Mouse (Mus musculus): ENCODE measurements around the gene Slc7a6. TPM values are rescaled to one million over a fixed set of nuclear protein-coding genes. Genes with fewer than 3 reads are reported as not detected.
A peak's percentile ranks its signal among the peaks of the same experiment; 100 is the strongest.

Slc7a6 gene
- polyA plus RNA-seq, 1 experiment from 2014 or later, result 28.7 TPM

- no peaks in the 10 kb centered on the region for H3K9me3 ChIP-seq (replicated peaks; ENCODE audit: control insufficient read depth, low read length)
- H3K4me2 ChIP-seq (ENCODE audit: low read depth, low read length), result no peak overlapping the region
- no peak overlapping the region for H3K27ac ChIP-seq (ENCODE audit: low read length)
- no peaks in the 10 kb centered on the region for H3K4me1 ChIP-seq (ENCODE audit: control insufficient read depth, insufficient read depth, low read length)
- WGBS, result 44% methylated on average over 9 of the region's 9 CpGs
- peak overlapping the region; percentile 35; the same call in 1 of the 2 replicates for H3K9ac ChIP-seq (ENCODE audit: low read length)
- no peak for ATAC-seq (ENCODE audit: insufficient read depth, low FRiP score)
- H3K27me3 ChIP-seq (ENCODE audit: control insufficient read depth, insufficient read depth, low read length), result no peaks in the 10 kb centered on the region
- no peaks in the 10 kb centered on the region for H3K36me3 ChIP-seq (ENCODE audit: control insufficient read depth, insufficient read depth, low read length)
- H3K4me3 ChIP-seq (replicated peaks; ENCODE audit: low read length), result no peak overlapping the region
These were observed 57.9 kb downstream of the Slc7a6 start for GRCm38 (mm10) chr8:106226589-106226988.

DNA sequence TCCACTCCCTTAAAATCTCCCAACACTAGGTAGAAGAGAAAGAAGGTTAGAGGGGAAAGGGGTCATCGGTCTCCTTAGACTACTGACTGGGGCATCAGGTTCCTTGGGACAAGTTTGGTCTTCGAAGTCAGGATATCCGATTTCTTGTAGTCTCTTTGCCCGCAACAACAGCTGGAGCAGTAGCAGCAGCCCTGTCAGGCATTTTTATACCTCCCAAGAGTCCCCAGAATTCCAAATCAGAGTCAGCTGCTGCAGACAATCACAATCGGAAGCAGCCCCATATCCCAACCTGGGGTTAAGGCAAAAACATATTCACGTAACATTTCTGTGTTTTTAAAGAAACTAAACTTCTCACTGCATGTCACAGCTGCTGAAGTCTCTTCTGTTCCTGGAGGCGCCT, 62.9 kb downstream of the Slc7a6 start:
- ATAC-seq (ENCODE audit: insufficient read depth, low FRiP score), result no peak
- H3K36me3 ChIP-seq (ENCODE audit: control insufficient read depth, insufficient read depth, low read length), result no peaks in the 10 kb centered on the region
- 87% methylated on average over 7 of the region's 7 CpGs for WGBS

DNA sequence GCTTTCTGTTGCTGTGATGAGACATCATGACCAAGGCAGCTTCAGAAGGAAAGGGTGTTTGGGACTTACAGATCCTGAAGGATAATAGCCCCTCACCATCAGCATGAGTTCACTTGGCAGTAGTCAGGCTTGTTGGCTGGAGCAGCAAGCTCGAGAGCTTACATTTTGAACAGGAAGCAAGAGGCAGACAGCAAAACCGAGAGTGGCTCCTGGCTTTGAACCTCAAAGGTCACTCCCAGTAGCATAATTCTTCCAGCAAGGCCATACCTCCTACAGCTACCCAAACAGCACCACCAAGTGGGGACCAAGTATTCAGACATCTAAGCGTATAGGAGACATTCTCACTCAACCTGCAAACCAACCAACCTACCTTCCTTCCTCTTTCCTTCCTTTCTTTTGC, 64.1 kb downstream of the Slc7a6 start:
- WGBS, result 74% methylated on average over 3 of the region's 3 CpGs
- Histone ChIP-seq H3K36me3 (ENCODE audit: control insufficient read depth, insufficient read depth, low read length) (0 out of 2 replicates have a peak, but pooled peaks cover 5% of the 10 kb centered on the region), H3K27me3 (ENCODE audit: control insufficient read depth, insufficient read depth, low read length) (no peaks in the 10 kb centered on the region), H3K27ac (ENCODE audit: low read length) (no peak overlapping the region), H3K9me3 (replicated peaks; ENCODE audit: control insufficient read depth, low read length) (no peaks in the 10 kb centered on the region), H3K9ac (ENCODE audit: low read length) (no peak overlapping the region), H3K4me1 (ENCODE audit: control insufficient read depth, insufficient read depth, low read length) (no peaks in the 10 kb centered on the region), H3K4me2 (ENCODE audit: low read depth, low read length) (no peak overlapping the region), H3K4me3 (replicated peaks; ENCODE audit: low read length) (no peak overlapping the region)
- ATAC-seq (ENCODE audit: insufficient read depth, low FRiP score), result no peak

More for the DNA sequence above, 62.9 kb downstream of the Slc7a6 start:
- Histone ChIP-seq H3K4me3 (replicated peaks; ENCODE audit: low read length) (no peak overlapping the region), H3K4me1 (ENCODE audit: control insufficient read depth, insufficient read depth, low read length) (no peaks in the 10 kb centered on the region), H3K9me3 (replicated peaks; ENCODE audit: control insufficient read depth, low read length) (no peaks in the 10 kb centered on the region), H3K4me2 (ENCODE audit: low read depth, low read length) (no peak overlapping the region), H3K27ac (ENCODE audit: low read length) (no peak overlapping the region), H3K9ac (ENCODE audit: low read length) (no peak overlapping the region), H3K27me3 (ENCODE audit: control insufficient read depth, insufficient read depth, low read length) (no peaks in the 10 kb centered on the region)

GRCm38 (mm10) chr8:106234567-106235261, 66.1 kb downstream of the Slc7a6 start:
- Histone ChIP-seq H3K4me2 (ENCODE audit: low read depth, low read length) (no peak overlapping the region), H3K9me3 (replicated peaks; ENCODE audit: control insufficient read depth, low read length) (no peaks in the 10 kb centered on the region), H3K4me3 (replicated peaks; ENCODE audit: low read length) (no peak overlapping the region), H3K27me3 (ENCODE audit: control insufficient read depth, insufficient read depth, low read length) (no peaks in the 10 kb centered on the region), H3K4me1 (ENCODE audit: control insufficient read depth, insufficient read depth, low read length) (no peaks in the 10 kb centered on the region), H3K36me3 (ENCODE audit: control insufficient read depth, insufficient read depth, low read length) (0 out of 2 replicates have a peak, but pooled peaks cover 5% of the 10 kb centered on the region), H3K27ac (ENCODE audit: low read length) (no peak overlapping the region), H3K9ac (ENCODE audit: low read length) (no peak overlapping the region)
- ATAC-seq (ENCODE audit: insufficient read depth, low FRiP score), result peak; percentile 56; the same call in 1 of the 2 replicates
- WGBS, result 77% methylated on average over 17 of the region's 17 CpGs

DNA sequence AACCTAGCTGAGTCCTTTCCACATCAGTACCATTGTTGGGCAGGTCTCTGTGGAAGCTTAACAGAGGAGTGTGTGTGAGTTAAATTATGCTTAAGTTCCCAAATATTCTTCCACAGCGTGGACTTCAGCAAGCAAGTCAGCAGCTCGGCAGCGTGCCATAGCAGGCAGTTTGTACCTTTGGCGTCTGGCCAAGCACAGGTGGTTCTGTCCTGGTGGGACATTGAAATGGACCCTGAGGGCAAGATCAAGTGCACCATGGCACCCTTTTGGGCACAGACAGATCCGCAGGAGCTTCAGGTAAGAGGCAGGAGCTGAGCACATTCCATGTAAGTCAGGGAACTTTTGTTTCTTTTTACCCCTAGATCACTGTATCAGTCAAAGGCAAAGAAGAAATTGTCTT, 68.4 kb downstream of the Slc7a6 start:
- H3K9ac ChIP-seq (ENCODE audit: low read length), result no peak overlapping the region
- no peak for ATAC-seq (ENCODE audit: insufficient read depth, low FRiP score)
- no peaks in the 10 kb centered on the region for H3K4me1 ChIP-seq (ENCODE audit: control insufficient read depth, insufficient read depth, low read length)
- no peaks in the 10 kb centered on the region for H3K9me3 ChIP-seq (replicated peaks; ENCODE audit: control insufficient read depth, low read length)
- 86% methylated on average over 5 of the region's 5 CpGs for WGBS
- no peak overlapping the region for H3K27ac ChIP-seq (ENCODE audit: low read length)
- H3K27me3 ChIP-seq (ENCODE audit: control insufficient read depth, insufficient read depth, low read length), result no peaks in the 10 kb centered on the region
- H3K36me3 ChIP-seq (ENCODE audit: control insufficient read depth, insufficient read depth, low read length), result 0 out of 2 replicates have a peak, but pooled peaks cover 5% of the 10 kb centered on the region
- H3K4me2 ChIP-seq (ENCODE audit: low read depth, low read length), result no peak overlapping the region
- no peak overlapping the region for H3K4me3 ChIP-seq (replicated peaks; ENCODE audit: low read length)

Other genes with a start within 250 kb of the Slc7a6 start
- gene Ctrl, start 235.0 kb upstream of the Slc7a6 start, polyA plus RNA-seq (2015; fragmentation: Nextera tagmentation; extraction: Ambion mirVana), result 3.9 and 5.9 TPM in 2 replicates
- gene Psmb10, start 230.4 kb upstream of the Slc7a6 start, polyA plus RNA-seq (2015; fragmentation: Nextera tagmentation; extraction: Ambion mirVana), result 55.0 and 59.5 TPM in 2 replicates
- gene Lcat, start 225.5 kb upstream of the Slc7a6 start, polyA plus RNA-seq (2015; fragmentation: Nextera tagmentation; extraction: Ambion mirVana), result 4.2 and 5.0 TPM in 2 replicates
- 35.4 and 44.9 TPM in 2 replicates for gene Slc12a4, start 202.8 kb upstream of the Slc7a6 start, polyA plus RNA-seq (2015; fragmentation: Nextera tagmentation; extraction: Ambion mirVana)
- gene Dpep3, start 189.4 kb upstream of the Slc7a6 start, polyA plus RNA-seq (2015; fragmentation: Nextera tagmentation; extraction: Ambion mirVana), result not detected in 2 replicates
- 18.3 and 18.5 TPM in 2 replicates for gene Dus2, start 177.5 kb upstream of the Slc7a6 start, polyA plus RNA-seq (2015; fragmentation: Nextera tagmentation; extraction: Ambion mirVana)
- gene Dpep2nb, start 162.9 kb upstream of the Slc7a6 start, polyA plus RNA-seq (2015; fragmentation: Nextera tagmentation; extraction: Ambion mirVana), result not detected in 2 replicates
- gene Ddx28, start 157.0 kb upstream of the Slc7a6 start, polyA plus RNA-seq (2015; fragmentation: Nextera tagmentation; extraction: Ambion mirVana), result 14.8 and 16.5 TPM in 2 replicates
- gene Nfatc3, start 110.0 kb upstream of the Slc7a6 start, polyA plus RNA-seq (2015; fragmentation: Nextera tagmentation; extraction: Ambion mirVana), result 4.7 and 5.3 TPM in 2 replicates
- 62.6 and 82.5 TPM in 2 replicates for gene Esrp2, start 31.9 kb upstream of the Slc7a6 start, polyA plus RNA-seq (2015; fragmentation: Nextera tagmentation; extraction: Ambion mirVana)
- gene Pla2g15, start 18.5 kb upstream of the Slc7a6 start, polyA plus RNA-seq (2015; fragmentation: Nextera tagmentation; extraction: Ambion mirVana), result 13.7 and 14.9 TPM in 2 replicates
- 25.5 and 26.3 TPM in 2 replicates for gene Slc7a6os, start 42.1 kb downstream of the Slc7a6 start, polyA plus RNA-seq (2015; fragmentation: Nextera tagmentation; extraction: Ambion mirVana)
- gene Prmt7, start 42.1 kb downstream of the Slc7a6 start, polyA plus RNA-seq (2015; fragmentation: Nextera tagmentation; extraction: Ambion mirVana), result 43.8 and 44.7 TPM in 2 replicates
- 24.5 and 30.8 TPM in 2 replicates for gene Smpd3, start 169.1 kb downstream of the Slc7a6 start, polyA plus RNA-seq (2015; fragmentation: Nextera tagmentation; extraction: Ambion mirVana)
- 15.3 and 18.1 TPM in 2 replicates for gene Zfp90, start 246.5 kb downstream of the Slc7a6 start, polyA plus RNA-seq (2015; fragmentation: Nextera tagmentation; extraction: Ambion mirVana)

All from stomach, embryonic 16.5 days (tissue).